Mouse (Mus musculus) heart, postnatal 0 days (tissue): ENCODE data around the gene Dapl1. TPM values are rescaled to one million over a fixed set of nuclear protein-coding genes. Genes with fewer than 3 reads are reported as not detected.

Experiments
- ATAC-seq: fragments of 200-750 bp; cut with Nextera tagmentation; 2 replicates; pipeline ENCODE4 v1.8.0; 2017; ENCODE audit warnings: low read depth, moderate number of reproducible peaks, moderate library complexity; ENCODE audit not compliant: insufficient read depth
- DNase-seq: peaks from one replicate; pipeline ENCODE4 v3.0.0-alpha.2; 2016; ENCODE audit warnings: low spot score
- H3K27ac ChIP-seq: fragments of 300-500 bp; sonication (generic); 2 replicates; pipeline ENCODE4 v1.5.1; 2014; ENCODE audit warnings: low read depth, mild to moderate bottlenecking
- H3K27me3 ChIP-seq: fragments of 300-500 bp; sonication (generic); 2 replicates; pipeline ENCODE4 v1.6.1; 2014; ENCODE audit warnings: low read length, mixed read lengths; ENCODE audit not compliant: control insufficient read depth, insufficient read depth
- H3K36me3 ChIP-seq: fragments of 300-500 bp; sonication (generic); replicated peaks from 2 replicates; pipeline ENCODE4 v1.6.1; 2014; ENCODE audit warnings: low read length, mixed read lengths; ENCODE audit not compliant: control insufficient read depth, insufficient read depth
- H3K4me1 ChIP-seq: fragments of 300-500 bp; sonication (generic); 2 replicates; pipeline ENCODE4 v1.6.1; 2014; ENCODE audit warnings: antibody characterized with exemption; ENCODE audit not compliant: control insufficient read depth, insufficient read depth
- H3K4me2 ChIP-seq: fragments of 300-500 bp; sonication (generic); 2 replicates; pipeline ENCODE4 v1.6.1; 2014; ENCODE audit warnings: low read depth, mild to moderate bottlenecking, low read length, moderate library complexity
- H3K4me3 ChIP-seq: fragments of 300-500 bp; sonication (generic); 2 replicates; pipeline ENCODE4 v1.5.1; 2014; ENCODE audit warnings: low read depth, low read length
- H3K9ac ChIP-seq: fragments of 300-500 bp; sonication (generic); replicated peaks from 2 replicates; pipeline ENCODE4 v1.6.1; 2014; ENCODE audit warnings: low read depth, low read length, mixed read lengths
- H3K9me3 ChIP-seq: fragments of 300-500 bp; sonication (generic); replicated peaks from 2 replicates; pipeline ENCODE4 v1.6.1; 2016; ENCODE audit warnings: low read length; ENCODE audit not compliant: control insufficient read depth
- CTCF ChIP-seq: IDR thresholded peaks from 2 replicates; pipeline ENCODE4 v1.5.1; 2016; ENCODE audit warnings: antibody characterized with exemption, control low read depth, low read depth
- EP300 ChIP-seq: IDR thresholded peaks from 2 replicates; pipeline ENCODE4 v1.6.1; 2016; ENCODE audit warnings: antibody characterized with exemption, low read depth
- WGBS: fragments of 180-500 bp; shearing (Covaris S2); extraction: QIAGEN DNeasy Blood & Tissue Kit; methylation state at CpG from one replicate; pipeline ENCODE4 v1.1.7; 2014; 5-methylcytosine and 5-hydroxymethylcytosine counted together
- polyA plus RNA-seq: library from polyadenylated mRNA; unstranded; fragments of >200 nt; fragmentation: Nextera tagmentation; extraction: Ambion mirVana; gene quantifications from 2 replicates; pipeline ENCODE4 v1.2.1, GENCODE M21; 2015
- total RNA-seq: library from RNA; depleted of rRNA; stranded (reverse); fragments of >200 nt; gene quantifications from 2 replicates; pipeline ENCODE4 v1.2.3, GENCODE M21; 2014; ENCODE audit warnings: low replicate concordance

Gene Dapl1
- total and polyA plus RNA-seq, 2 experiments from 2014 or later: 1.2 TPM; not detected in 1

DNA sequence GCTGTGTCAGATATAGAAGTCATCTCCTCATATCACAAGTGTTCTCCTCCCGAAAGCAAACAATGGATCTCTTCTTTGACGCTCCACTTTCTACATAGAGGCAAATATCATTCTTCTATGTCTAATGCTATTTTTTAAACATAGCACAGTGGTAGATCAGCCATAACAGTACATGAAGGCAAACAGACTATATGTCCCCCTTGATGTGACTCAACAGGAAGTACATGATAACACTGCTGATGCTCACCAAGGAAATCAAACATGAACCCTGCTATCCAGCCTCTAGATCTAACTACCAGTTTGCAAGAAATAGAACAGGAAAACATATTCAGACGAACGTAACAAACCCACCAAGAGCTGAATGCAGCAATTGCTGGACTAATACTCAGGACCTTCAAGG is 10.1 kb upstream of the Dapl1 start:
- H3K36me3 ChIP-seq: no peaks in the 10 kb centered on the region
- no peak for DNase-seq
- peaks cover 7% of the 10 kb centered on the region; the same call in 1 of the 2 replicates for H3K4me1 ChIP-seq
- 63% methylated on average over 4 of the region's 4 CpGs for WGBS
- H3K27ac ChIP-seq: no peak overlapping the region
- TF ChIP-seq CTCF: no peak
- TF ChIP-seq EP300: no peak
- H3K9me3 ChIP-seq: no peaks in the 10 kb centered on the region
- no peak overlapping the region for H3K4me3 ChIP-seq
- no peaks in the 10 kb centered on the region for H3K27me3 ChIP-seq
- no peak overlapping the region for H3K4me2 ChIP-seq
- no peak for ATAC-seq
- H3K9ac ChIP-seq: no peak overlapping the region

DNA sequence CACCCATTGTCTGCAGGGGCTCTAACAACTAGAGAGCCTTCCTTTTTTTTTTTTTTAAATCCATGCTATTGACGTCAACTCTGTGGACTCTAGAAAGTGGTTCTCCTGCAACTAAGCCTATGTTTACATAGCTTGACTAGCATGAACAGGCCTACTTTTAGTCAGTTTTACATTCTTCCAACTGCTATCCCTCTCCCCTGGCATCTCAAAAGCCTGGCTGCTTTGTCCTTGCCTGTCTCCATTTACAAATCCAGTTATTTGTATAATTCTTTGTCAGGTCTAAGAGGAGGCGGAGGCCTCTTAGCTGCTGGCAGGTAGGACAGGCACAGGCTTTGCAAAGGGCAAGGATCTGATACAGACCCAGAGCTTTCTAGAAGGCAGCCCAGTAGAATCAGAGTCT is 627 bp downstream of the Dapl1 start:
- no peak for DNase-seq

DNA sequence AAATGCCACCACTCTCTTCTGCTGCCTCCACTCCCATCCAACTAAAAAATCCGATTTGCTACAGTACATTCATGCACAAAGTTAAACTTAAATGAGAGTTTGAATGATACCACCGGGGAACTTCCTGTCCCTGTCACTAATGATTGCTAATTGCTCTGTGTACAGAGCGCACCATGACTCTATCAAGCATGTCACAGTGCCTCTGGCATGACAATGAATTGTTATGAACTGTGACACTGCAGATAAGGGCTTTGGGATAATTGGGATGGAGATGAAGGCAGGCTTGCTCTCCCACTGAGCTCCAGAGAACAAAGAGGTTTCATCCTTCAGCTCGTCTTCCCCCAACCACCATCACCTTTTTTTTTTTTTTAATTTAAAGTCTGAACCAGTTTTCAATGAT is 1.2 kb downstream of the Dapl1 start:
- DNase-seq: no peak
- Histone ChIP-seq H3K4me2 (no peak overlapping the region), H3K9ac (no peak overlapping the region), H3K27ac (no peak overlapping the region), H3K27me3 (no peaks in the 10 kb centered on the region), H3K36me3 (no peaks in the 10 kb centered on the region), H3K9me3 (no peaks in the 10 kb centered on the region), H3K4me1 (no peaks in the 10 kb centered on the region; the same call in 1 of the 2 replicates), H3K4me3 (no peak overlapping the region)
- ATAC-seq: no peak
- no peak for TF ChIP-seq EP300
- TF ChIP-seq CTCF: no peak
- WGBS: 67% methylated on average over 4 of the region's 4 CpGs

More for the DNA sequence above, 627 bp downstream of the Dapl1 start:
- Histone ChIP-seq H3K9ac (no peak overlapping the region), H3K36me3 (no peaks in the 10 kb centered on the region), H3K4me1 (no peaks in the 10 kb centered on the region; the same call in 1 of the 2 replicates), H3K4me2 (no peak overlapping the region), H3K9me3 (no peaks in the 10 kb centered on the region), H3K4me3 (no peak overlapping the region), H3K27me3 (no peaks in the 10 kb centered on the region), H3K27ac (no peak overlapping the region)
- TF ChIP-seq EP300 (no peak), CTCF (no peak)
- ATAC-seq: no peak
- WGBS: 78% methylated on average over 2 of the region's 2 CpGs

DNA sequence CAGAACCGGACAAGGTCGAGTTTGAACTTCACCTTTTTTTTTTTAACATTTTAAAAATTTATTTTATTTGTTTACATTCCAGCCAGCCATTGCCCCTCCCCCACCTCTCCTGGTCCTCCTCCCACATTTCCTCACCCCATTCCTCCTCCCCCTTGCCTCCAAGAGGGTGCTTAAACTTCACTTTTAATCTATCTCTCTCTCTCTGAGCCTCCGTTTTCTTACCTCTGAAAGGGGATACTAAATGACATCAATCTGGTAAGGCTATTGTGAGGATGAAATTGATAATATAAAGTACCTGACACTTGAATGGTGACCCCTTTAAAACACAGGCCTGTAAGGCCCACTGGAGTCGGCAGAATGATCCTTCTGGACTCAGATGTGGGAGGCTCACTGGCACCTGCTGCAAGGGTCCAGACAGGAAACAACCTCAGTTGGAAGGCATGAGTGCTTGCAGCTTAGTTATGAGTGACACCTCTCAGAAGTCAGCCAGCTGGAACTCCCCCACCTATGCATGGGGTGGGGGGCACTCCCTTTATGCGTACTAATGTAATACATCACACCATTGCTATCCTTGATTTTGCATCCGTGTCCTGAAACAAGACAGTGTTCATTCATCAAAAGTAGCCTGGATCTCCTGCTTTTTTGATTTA is 1.9 kb downstream of the Dapl1 start:
- Histone ChIP-seq H3K27ac (no peak overlapping the region), H3K4me3 (no peak overlapping the region), H3K36me3 (no peaks in the 10 kb centered on the region), H3K4me1 (no peaks in the 10 kb centered on the region; the same call in 1 of the 2 replicates), H3K9ac (no peak overlapping the region), H3K27me3 (no peaks in the 10 kb centered on the region), H3K4me2 (no peak overlapping the region), H3K9me3 (no peaks in the 10 kb centered on the region)
- no peak for DNase-seq
- 66% methylated on average over 6 of the region's 6 CpGs for WGBS
- no peak for ATAC-seq
- TF ChIP-seq EP300: no peak
- no peak for TF ChIP-seq CTCF

DNA sequence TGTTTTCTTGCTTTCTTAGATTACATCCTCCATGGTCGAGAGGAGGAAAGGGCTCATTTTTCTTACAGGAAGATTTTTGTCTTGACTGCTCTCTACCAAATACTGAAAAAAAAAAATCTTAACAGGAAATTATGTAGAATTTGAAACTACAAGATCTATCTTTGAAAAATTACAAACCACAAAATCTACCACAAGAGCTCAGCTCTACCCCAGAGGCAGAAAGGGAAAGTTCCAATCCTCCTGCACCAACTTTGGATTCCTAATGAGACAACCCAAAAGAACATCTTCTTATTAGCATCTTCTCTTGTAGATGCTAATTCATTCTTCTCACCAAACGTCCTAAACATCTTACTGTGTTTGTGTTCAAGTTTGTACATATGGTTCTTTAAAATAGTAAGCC is 3.8 kb downstream of the Dapl1 start:
- H3K9me3 ChIP-seq: no peaks in the 10 kb centered on the region
- H3K27me3 ChIP-seq: no peaks in the 10 kb centered on the region
- H3K27ac ChIP-seq: no peak overlapping the region
- H3K36me3 ChIP-seq: no peaks in the 10 kb centered on the region
- no peak overlapping the region for H3K9ac ChIP-seq
- H3K4me2 ChIP-seq: no peak overlapping the region
- no peak for ATAC-seq
- DNase-seq: no peak
- H3K4me1 ChIP-seq: no peaks in the 10 kb centered on the region; the same call in 1 of the 2 replicates
- 63% methylated on average over 2 of the region's 2 CpGs for WGBS
- TF ChIP-seq EP300 (no peak), CTCF (no peak)
- no peak overlapping the region for H3K4me3 ChIP-seq

DNA sequence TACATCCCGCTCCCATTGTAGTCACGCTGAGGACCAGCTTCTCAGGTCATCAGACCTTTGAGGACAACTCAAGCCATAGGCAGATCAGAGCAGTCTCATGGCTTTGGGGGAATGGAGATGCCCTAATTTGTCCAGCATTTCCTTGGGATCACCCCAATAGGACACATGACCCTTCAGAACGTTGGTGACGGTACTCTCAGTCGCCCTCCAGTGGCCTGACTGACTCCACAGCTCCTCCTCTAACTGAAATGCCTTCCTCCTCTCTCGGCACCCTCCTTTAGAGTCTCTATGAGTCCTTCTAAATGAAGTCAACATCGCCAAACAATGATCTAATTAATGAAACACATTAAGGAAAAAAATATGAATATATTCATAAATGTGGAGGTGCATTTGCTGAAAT is 5.9 kb downstream of the Dapl1 start:
- Histone ChIP-seq H3K4me2 (no peak overlapping the region), H3K4me1 (no peaks in the 10 kb centered on the region), H3K27me3 (no peaks in the 10 kb centered on the region), H3K9ac (no peak overlapping the region), H3K4me3 (no peak overlapping the region), H3K27ac (no peak overlapping the region), H3K9me3 (no peaks in the 10 kb centered on the region), H3K36me3 (no peaks in the 10 kb centered on the region)
- no peak for ATAC-seq
- TF ChIP-seq CTCF: no peak
- TF ChIP-seq EP300: no peak
- 75% methylated on average over 7 of the region's 7 CpGs for WGBS
- no peak for DNase-seq
